Mouse (Mus musculus): Measurements from ENCODE around the gene Ctsh. TPM values are rescaled to one million over a fixed set of nuclear protein-coding genes. Genes with fewer than 3 reads are reported as not detected.

Ctsh gene
- 173 and 238 TPM in 2 replicates for polyA plus RNA-seq (2012; ENCODE audit: low replicate concordance)

GRCm38 (mm10) chr9:90053852-90054251 lies at the start of gene Ctsh:
TSS of gene Ctsh (plus strand) at chr9:90054152.

GRCm38 (mm10) chr9:90114567-90115307 lies 60.8 kb downstream of the Ctsh start, which contains the start of gene Morf4l1:
TSS of gene Morf4l1 (minus strand) at chr9:90114774.

Other genes starting within 250 kb of the Ctsh start
- gene Rasgrf1, start 144.2 kb upstream of the Ctsh start, polyA plus RNA-seq (2012; ENCODE audit: low replicate concordance) = 0.04 and 0.07 TPM in 2 replicates
- 78.7 and 92.9 TPM in 2 replicates for gene Morf4l1, start 60.6 kb downstream of the Ctsh start, polyA plus RNA-seq (2012; ENCODE audit: low replicate concordance)
- 0.08 and 0.47 TPM in 2 replicates for gene Adamts7, start 108.9 kb downstream of the Ctsh start, polyA plus RNA-seq (2012; ENCODE audit: low replicate concordance)
- 15.5 and 17.3 TPM in 2 replicates for gene Tbc1d2b, start 216.7 kb downstream of the Ctsh start, polyA plus RNA-seq (2012; ENCODE audit: low replicate concordance)